Mouse (Mus musculus) frontal cortex, postnatal 10 days (tissue): ENCODE measurements around the gene Ube2h.

Experiments used
- DNase-seq, 2 experiments: peaks; one replicate each; pipeline ENCODE4 v3.0.0; 2022; ENCODE audit warnings: low spot score in 2 of 2, mixed read lengths in 1 of 2

The Ube2h gene

GRCm38 (mm10) chr6:30167192-30167591, 137.1 kb downstream of the Ube2h start:
- DNase-seq, result no peak

DNA sequence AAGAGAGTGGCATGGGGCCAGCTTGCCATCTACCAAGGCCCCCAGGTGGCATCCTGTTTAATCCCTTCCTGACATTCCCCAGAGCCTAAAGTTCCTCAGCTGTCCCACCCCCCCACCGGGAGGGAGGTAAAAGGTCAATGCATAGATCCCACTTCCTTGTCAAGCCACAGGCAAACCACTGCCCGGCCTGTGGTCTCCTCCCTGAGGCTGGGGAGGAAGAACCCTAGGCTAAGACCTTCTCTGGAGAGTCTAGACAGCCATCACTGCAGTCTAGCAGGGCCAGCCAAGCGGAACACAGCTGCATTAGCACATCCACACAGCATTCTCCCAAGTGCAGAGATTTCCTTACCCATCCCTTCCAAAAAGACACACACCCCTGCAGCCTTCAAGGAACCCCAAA, 138.0 kb downstream of the Ube2h start:
- no peak for DNase-seq

- DNase-seq, result no peak
Measured at GRCm38 (mm10) chr6:30162091-30162490, 142.2 kb downstream of the Ube2h start.

- no peak for DNase-seq
Measured at GRCm38 (mm10) chr6:30161618-30162017, 142.7 kb downstream of the Ube2h start.
